Mouse (Mus musculus) small intestine, adult 2 months (tissue): ENCODE data around the gene Gm10226.

Source experiments
- CTCF ChIP-seq: fragments of 200-500 bp; IDR thresholded peaks from 2 replicates; pipeline ENCODE4 v1.5.1; 2012; ENCODE audit warnings: low read depth, mild to moderate bottlenecking, control low read depth, inconsistent platforms, low read length, moderate library complexity, mixed read lengths; ENCODE audit not compliant: insufficient replicate concordance, insufficient read length; ENCODE audit errors: extremely low read depth
- POLR2A ChIP-seq: fragments of 200-500 bp; IDR thresholded peaks from 2 replicates; pipeline ENCODE4 v1.6.1; 2012; ENCODE audit warnings: low read depth, mild to moderate bottlenecking, control low read depth, inconsistent platforms, low read length, moderate library complexity

DNA sequence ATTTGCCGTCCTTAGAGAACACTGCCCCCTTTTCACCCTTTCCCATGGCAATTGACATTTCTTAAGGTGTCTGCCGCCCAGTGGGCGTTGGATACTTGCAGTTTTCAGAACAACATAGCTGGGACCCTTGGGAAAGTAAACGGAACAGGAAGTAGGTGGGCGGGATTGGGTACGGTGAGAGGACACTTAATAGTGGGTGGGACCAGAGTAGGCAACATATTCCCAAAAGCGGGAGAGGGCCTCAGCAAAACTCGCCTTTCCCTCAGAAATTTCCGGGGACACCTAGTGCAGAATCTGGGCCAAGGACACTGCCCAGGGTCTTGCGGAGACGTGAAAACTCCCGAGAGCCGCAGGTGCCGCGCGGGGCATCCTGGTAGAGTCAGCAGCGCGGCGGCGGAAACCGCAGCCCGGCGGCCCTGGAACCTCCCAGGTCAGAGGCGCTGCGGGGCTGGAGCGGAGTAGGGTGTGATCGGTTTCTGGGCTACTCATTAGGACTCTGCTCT lies 41.9 kb downstream of the Gm10226 start:
- 0 out of 2 replicates have a peak, but pooled peaks have one; percentile 21 for TF ChIP-seq POLR2A
- TF ChIP-seq CTCF: no peak
